Mouse (Mus musculus): Measurements from ENCODE around the gene Bpnt1.

Gene Bpnt1

DNA sequence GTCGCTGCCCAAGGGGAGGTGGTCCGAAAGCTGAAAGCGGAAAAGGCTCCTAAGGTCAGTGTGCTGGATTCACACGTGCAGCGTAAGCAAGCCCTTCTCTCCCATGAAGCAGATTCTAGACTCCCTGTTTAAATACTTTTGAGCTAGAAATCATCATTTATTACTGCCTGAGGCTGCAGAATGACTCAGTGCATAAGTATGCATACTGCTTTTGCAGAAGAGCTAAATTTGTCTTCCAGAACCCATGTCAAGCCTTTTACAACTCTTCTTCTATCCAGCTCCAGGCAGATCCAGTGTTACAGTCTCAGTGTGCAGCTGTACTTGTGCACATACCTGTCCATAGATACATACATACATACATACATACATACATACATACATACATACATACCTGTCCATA, 69.7 kb downstream of the Bpnt1 start:
- DNase-seq (ENCODE audit: low read depth, low spot score) = no peak

DNA sequence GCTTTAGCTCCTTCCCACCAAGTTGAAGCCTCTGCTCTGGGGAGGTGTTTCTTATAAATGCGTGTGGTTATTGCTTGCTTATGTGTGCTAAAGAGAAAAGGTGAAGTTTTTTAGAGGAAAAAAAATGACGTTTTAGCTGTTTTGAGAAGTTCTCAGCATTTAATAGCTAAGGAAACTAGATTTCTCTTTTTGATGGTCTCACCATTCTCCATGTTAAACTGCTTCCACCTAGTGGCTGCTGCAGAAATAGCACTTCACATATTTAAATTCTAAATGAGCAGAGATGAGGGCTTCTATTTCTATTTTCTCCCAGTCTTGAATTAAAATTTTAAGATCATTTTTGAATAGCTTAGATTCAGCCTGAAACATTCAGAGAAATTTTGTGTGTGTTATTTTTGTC, 72.1 kb downstream of the Bpnt1 start:
- peak; percentile 21 for DNase-seq (ENCODE audit: low read depth, low spot score)

DNA sequence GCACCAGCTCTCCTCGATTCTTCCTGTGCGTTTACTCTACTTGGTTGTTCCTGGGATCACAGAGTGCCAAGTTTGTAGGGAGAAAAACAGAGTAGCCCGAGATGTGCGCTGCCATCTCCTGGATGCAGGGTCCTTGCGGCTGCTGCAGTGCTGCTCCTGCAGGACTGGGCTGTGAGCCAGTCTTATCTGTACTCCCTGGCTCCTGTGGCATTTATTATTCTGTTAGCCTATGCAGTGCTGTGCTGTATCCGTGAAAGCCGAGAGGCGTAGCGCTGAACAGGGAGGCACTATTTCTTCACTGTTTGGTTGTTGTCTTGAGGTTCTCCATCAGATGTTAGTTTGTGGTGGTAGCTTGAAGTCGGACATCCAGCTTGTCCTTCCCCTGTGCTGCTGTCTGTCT, 74.0 kb downstream of the Bpnt1 start:
- DNase-seq (ENCODE audit: low read depth, low spot score) = no peak
